Mouse (Mus musculus) CH12.LX (cell line): Measurements from ENCODE around the gene Pik3ip1. TPM values are rescaled to one million over a fixed set of nuclear protein-coding genes. Genes with fewer than 3 reads are reported as not detected.

Experiments
- DNase-seq: peaks from one replicate; pipeline ENCODE4 v3.0.0-alpha.2; 2013; ENCODE audit errors: extremely low read depth
- H3K27ac ChIP-seq: 2 replicates; pipeline ENCODE4 v1.5.1; 2012; ENCODE audit warnings: low read depth, mild to moderate bottlenecking, control low read depth, moderate library complexity; ENCODE audit not compliant: insufficient read depth
- H3K27me3 ChIP-seq: replicated peaks from 2 replicates; pipeline ENCODE3; 2012; ENCODE audit warnings: inconsistent platforms
- H3K36me3 ChIP-seq, 2 experiments: replicated peaks in 1 of 2; 2 replicates each; pipeline versions ENCODE3 to v1.6.1; 2012; ENCODE audit warnings: inconsistent platforms in 1 of 2, low read length in 1 of 2, mild to moderate bottlenecking in 1 of 2, mixed read lengths in 1 of 2, moderate library complexity in 1 of 2; ENCODE audit not compliant: control insufficient read depth in 1 of 2, insufficient read depth in 1 of 2
- H3K4me1 ChIP-seq, 2 experiments: 2 replicates each; pipeline ENCODE4 v1.6.1; 2012; ENCODE audit warnings: inconsistent platforms in 1 of 2, moderate library complexity in 1 of 2; ENCODE audit not compliant: insufficient read depth in 2 of 2, control insufficient read depth in 1 of 2
- H3K4me2 ChIP-seq: 2 replicates; pipeline ENCODE4 v1.6.1; 2012; ENCODE audit warnings: low read depth, mild to moderate bottlenecking, control low read depth; ENCODE audit not compliant: poor library complexity, insufficient read depth, severe bottlenecking
- H3K4me3 ChIP-seq, 3 experiments: fragments of 150-350 bp in 1 of 3; sonication (generic) in 1 of 3; replicated peaks in 1 of 3; 2 replicates each; pipeline versions ENCODE3 to v1.5.1; 2011 to 2012; ENCODE audit warnings: low read depth in 2 of 3, low read length in 2 of 3, mild to moderate bottlenecking in 2 of 3, moderate library complexity in 2 of 3, control low read depth in 1 of 3, improper control_type of control experiment in 1 of 3, inconsistent platforms in 1 of 3, mixed read lengths in 1 of 3; ENCODE audit not compliant: poor library complexity in 1 of 3
- H3K79me2 ChIP-seq: replicated peaks from 2 replicates; pipeline ENCODE4 v1.6.1; 2012; ENCODE audit warnings: mild to moderate bottlenecking, moderate library complexity; ENCODE audit not compliant: control insufficient read depth, poor library complexity, insufficient read depth, severe bottlenecking; ENCODE audit errors: extremely low read depth
- H3K9ac ChIP-seq: 2 replicates; pipeline ENCODE4 v1.6.1; 2012; ENCODE audit warnings: low read depth, mild to moderate bottlenecking, control low read depth, moderate library complexity; ENCODE audit not compliant: insufficient read depth
- H3K9me3 ChIP-seq: replicated peaks from 2 replicates; pipeline ENCODE3; 2012; ENCODE audit warnings: low read length, inconsistent platforms, mixed read lengths
- BHLHE40 ChIP-seq: IDR thresholded peaks from 2 replicates; pipeline ENCODE4 v1.6.1; 2011; ENCODE audit warnings: mild to moderate bottlenecking, low read depth, low read length, improper control_type of control experiment
- CHD2 ChIP-seq: IDR thresholded peaks from 2 replicates; pipeline ENCODE4 v1.6.1; 2011; ENCODE audit warnings: low read length, improper control_type of control experiment
- CTCF ChIP-seq, 2 experiments: IDR thresholded peaks in 1 of 2; conservative IDR thresholded peaks in 1 of 2; 2 replicates each; pipeline ENCODE4 v1.5.1; 2011 to 2012; ENCODE audit warnings: low read depth in 2 of 2, low read length in 2 of 2, improper control_type of control experiment in 1 of 2, inconsistent platforms in 1 of 2, mild to moderate bottlenecking in 1 of 2, moderate library complexity in 1 of 2
- E2F4 ChIP-seq: IDR thresholded peaks from 2 replicates; pipeline ENCODE4 v1.6.1; 2011; ENCODE audit warnings: low read depth, low read length, improper control_type of control experiment; ENCODE audit not compliant: insufficient replicate concordance
- EP300 ChIP-seq: IDR thresholded peaks from 2 replicates; pipeline ENCODE4 v1.6.1; 2011; ENCODE audit warnings: low read length, improper control_type of control experiment
- ETS1 ChIP-seq: conservative IDR thresholded peaks from 2 replicates; pipeline ENCODE4 v1.6.1; 2012; ENCODE audit warnings: low read depth, mild to moderate bottlenecking, inconsistent platforms, low read length, improper control_type of control experiment, moderate library complexity
- GABPA ChIP-seq: IDR thresholded peaks from 2 replicates; pipeline ENCODE4 v1.6.1; 2012; ENCODE audit warnings: low read depth, low read length, improper control_type of control experiment, inconsistent platforms; ENCODE audit not compliant: insufficient replicate concordance
- IRF4 ChIP-seq: IDR thresholded peaks from 2 replicates; pipeline ENCODE4 v1.6.1; 2014; ENCODE audit warnings: low read depth, mild to moderate bottlenecking, inconsistent platforms, low read length, improper control_type of control experiment
- JUN ChIP-seq: IDR thresholded peaks from 2 replicates; pipeline ENCODE4 v1.6.1; 2011; ENCODE audit warnings: low read depth, mild to moderate bottlenecking, low read length, improper control_type of control experiment, moderate library complexity; ENCODE audit not compliant: insufficient read depth
- KAT2A ChIP-seq: IDR thresholded peaks from 2 replicates; pipeline ENCODE4 v1.6.1; 2012; ENCODE audit warnings: low read length, improper control_type of control experiment, inconsistent platforms; ENCODE audit not compliant: insufficient replicate concordance
- MAX ChIP-seq: IDR thresholded peaks from 2 replicates; pipeline ENCODE4 v1.6.1; 2011; ENCODE audit warnings: low read length, improper control_type of control experiment
- MAZ ChIP-seq: IDR thresholded peaks from 2 replicates; pipeline ENCODE4 v1.6.1; 2012; ENCODE audit warnings: low read depth, mild to moderate bottlenecking, inconsistent platforms, low read length, improper control_type of control experiment, moderate library complexity
- NRF1 ChIP-seq: IDR thresholded peaks from 2 replicates; pipeline ENCODE4 v1.6.1; 2014; ENCODE audit warnings: low read depth, mild to moderate bottlenecking, inconsistent platforms, low read length, improper control_type of control experiment, moderate library complexity
- POLR2A ChIP-seq: IDR thresholded peaks from 2 replicates; pipeline ENCODE4 v1.6.1; 2011; ENCODE audit warnings: low read depth, mild to moderate bottlenecking, improper control_type of control experiment, low read length
- RAD21 ChIP-seq: IDR thresholded peaks from 2 replicates; pipeline ENCODE4 v1.6.1; 2011; ENCODE audit warnings: low read depth, mild to moderate bottlenecking, low read length, improper control_type of control experiment, moderate library complexity
- RCOR1 ChIP-seq: conservative IDR thresholded peaks from 2 replicates; pipeline ENCODE4 v1.6.1; 2012; ENCODE audit warnings: low read depth, mild to moderate bottlenecking, inconsistent platforms, low read length, improper control_type of control experiment
- SIN3A ChIP-seq: IDR thresholded peaks from 2 replicates; pipeline ENCODE4 v1.6.1; 2012; ENCODE audit warnings: low read length, improper control_type of control experiment, inconsistent platforms
- SMC3 ChIP-seq: IDR thresholded peaks from 2 replicates; pipeline ENCODE4 v1.6.1; 2011; ENCODE audit warnings: low read depth, low read length, improper control_type of control experiment
- TBP ChIP-seq: conservative IDR thresholded peaks from 2 replicates; pipeline ENCODE4 v1.6.1; 2011; ENCODE audit warnings: low read depth, low read length, improper control_type of control experiment
- UBTF ChIP-seq: IDR thresholded peaks from 2 replicates; pipeline ENCODE4 v1.6.1; 2012; ENCODE audit warnings: low read depth, mild to moderate bottlenecking, inconsistent platforms, low read length, improper control_type of control experiment, moderate library complexity
- USF2 ChIP-seq: conservative IDR thresholded peaks from 2 replicates; pipeline ENCODE4 v1.6.1; 2011; ENCODE audit warnings: low read depth, low read length, improper control_type of control experiment
- ZC3H11A ChIP-seq: IDR thresholded peaks from 2 replicates; pipeline ENCODE4 v1.6.1; 2012; ENCODE audit warnings: low read depth, mild to moderate bottlenecking, inconsistent platforms, low read length, improper control_type of control experiment
- ZKSCAN1 ChIP-seq: IDR thresholded peaks from 2 replicates; pipeline ENCODE4 v1.6.1; 2012; ENCODE audit warnings: low read depth, inconsistent platforms, low read length, improper control_type of control experiment, borderline replicate concordance
- ZNF384 ChIP-seq: IDR thresholded peaks from 2 replicates; pipeline ENCODE4 v1.6.1; 2012; ENCODE audit warnings: low read depth, low read length, improper control_type of control experiment, inconsistent platforms
- dilution Hi-C: fragments of 300-500 bp; cut with MboI; formaldehyde crosslinking; loops from 2 replicates; pipeline ENCODE4 v1.14.3; 2020; ENCODE audit warnings: low sequenced_read_pairs; ENCODE audit not compliant: extremely low pct_unique_long_range_greater_than_20kb, extremely low pct_ligation_motif_present
- in situ Hi-C: fragments of 300-500 bp; cut with MboI; formaldehyde crosslinking; loops from 3 replicates; pipeline ENCODE4 v1.14.3; 2019; ENCODE audit warnings: low sequenced_read_pairs, low pct_ligation_motif_present, low pct_unique_long_range_greater_than_20kb, mixed read lengths
- polyA plus RNA-seq: library from polyadenylated mRNA; unstranded; fragments of >175 nt; gene quantifications from 2 replicates; pipeline ENCODE4 v1.2.1, GENCODE M21; 2012; ENCODE audit warnings: low read depth; ENCODE audit not compliant: insufficient read length
- total RNA-seq, 2 experiments: library from RNA; depleted of rRNA; stranded (reverse); fragments of 300-350 nt in 1 of 2; fragments of >200 nt in 1 of 2; gene quantifications; 2 replicates each; pipeline ENCODE4 v1.2.3; 2012 to 2014

The Pik3ip1 gene
- total and polyA plus RNA-seq, 3 experiments, result 0.39 to 2.6 (median 1.3) TPM

GRCm38 (mm10) chr11:3313294-3313693, 16.9 kb upstream of the Pik3ip1 start:
- H3K4me1 ChIP-seq, result peaks cover 0 to 47% of the 10 kb centered on the region in 2 experiments; a peak in 2 of 4 replicates
- peaks cover 3% of the 10 kb centered on the region for H3K9me3 ChIP-seq
- no peaks in the 10 kb centered on the region for H3K27me3 ChIP-seq
- in situ Hi-C loops, result no loop called here
- dilution Hi-C loops, result no loop called here
- H3K79me2 ChIP-seq, result no peaks in the 10 kb centered on the region
- H3K36me3 ChIP-seq, result peaks cover 17 to 62% of the 10 kb centered on the region in 2 experiments
- H3K4me3 ChIP-seq, result no peak overlapping the region
- no peak overlapping the region for H3K9ac ChIP-seq
- TF ChIP-seq EP300, result no peak
- no peak for TF ChIP-seq TBP
- TF ChIP-seq CHD2, result no peak
- TF ChIP-seq UBTF, result no peak
- TF ChIP-seq MAZ, result no peak
- no peak for TF ChIP-seq ZC3H11A
- no peak for TF ChIP-seq JUN
- no peak for TF ChIP-seq ZKSCAN1
- no peak overlapping the region for H3K27ac ChIP-seq
- H3K4me2 ChIP-seq, result no peak overlapping the region
- no peak for DNase-seq

GRCm38 (mm10) chr11:3314148-3314547, 16.1 kb upstream of the Pik3ip1 start:
- in situ Hi-C loops (no loop called here), dilution Hi-C loops (no loop called here)
- Histone ChIP-seq H3K9me3 (peaks cover 3% of the 10 kb centered on the region), H3K79me2 (no peaks in the 10 kb centered on the region), H3K27ac (no peak overlapping the region), H3K27me3 (no peaks in the 10 kb centered on the region), H3K4me1 (peaks cover 0 to 39% of the 10 kb centered on the region in 2 experiments; a peak in 2 of 4 replicates), H3K36me3 (peaks cover 11 to 54% of the 10 kb centered on the region in 2 experiments), H3K9ac (no peak overlapping the region), H3K4me2 (no peak overlapping the region), H3K4me3 (no peak overlapping the region)
- TF ChIP-seq SMC3, result peak; percentile 62
- peak; percentile 72 to 75 for TF ChIP-seq CTCF (conservative IDR thresholded peaks at IDR 0.05 in 1 of 2, IDR thresholded peaks at IDR 0.05 in 1 of 2; ENCODE audit: low read depth in 2 of 2, low read length in 2 of 2)
- no peak for TF ChIP-seq CHD2
- TF ChIP-seq RAD21, result peak; percentile 58
- TF ChIP-seq BHLHE40, result 0 out of 2 replicates have a peak, but pooled peaks have one; percentile 6
- 0 out of 2 replicates have a peak, but pooled peaks have one; percentile 8 for TF ChIP-seq ZNF384
- peak; percentile 61 for DNase-seq

GRCm38 (mm10) chr11:3318286-3318685, 11.9 kb upstream of the Pik3ip1 start:
- Histone ChIP-seq H3K9me3 (peaks cover 3% of the 10 kb centered on the region), H3K27ac (no peak overlapping the region), H3K79me2 (no peaks in the 10 kb centered on the region), H3K9ac (no peak overlapping the region), H3K4me2 (no peak overlapping the region), H3K4me1 (peaks cover 0 to 8% of the 10 kb centered on the region in 2 experiments; a peak in 1 of 4 replicates), H3K27me3 (no peaks in the 10 kb centered on the region), H3K4me3 (no peak overlapping the region), H3K36me3 (peaks cover 1 to 32% of the 10 kb centered on the region in 2 experiments)
- DNase-seq, result no peak
- in situ Hi-C loops (no loop called here), dilution Hi-C loops (no loop called here)
- TF ChIP-seq ZC3H11A (no peak), NRF1 (no peak), RAD21 (no peak), MAX (no peak), SIN3A (no peak), ZNF384 (no peak), GABPA (no peak), KAT2A (no peak), E2F4 (no peak), RCOR1 (no peak), USF2 (no peak), IRF4 (no peak), ETS1 (no peak), POLR2A (no peak), CHD2 (no peak)
